Mouse (Mus musculus): Measurements from ENCODE around the gene Fsd1l.

- no peak for TF ChIP-seq POLR2A (IDR thresholded peaks at IDR 0.05; ENCODE audit: borderline replicate concordance, control insufficient read depth, low read depth, low read length)
- no peak for TF ChIP-seq CTCF (IDR thresholded peaks at IDR 0.05; ENCODE audit: control insufficient read depth, insufficient read depth, low read length)
These were observed 39.7 kb upstream of the Fsd1l start for GRCm38 (mm10) chr4:53591536-53591935.
